Comparison of ENCODE assay signal across 13 mouse cellular contexts in genomic region chrX:8921813-8922607, GRCm38 (mm10). TPM values are rescaled to one million over a fixed set of nuclear protein-coding genes. Genes with fewer than 3 reads are reported as not detected.
A peak's percentile ranks its signal among the peaks of the same experiment; 100 is the strongest.
DNase-seq lines count a peak whose midpoint lies in the region; ATAC-seq and TF ChIP-seq lines count a peak whose summit lies in the region.
"Had no signal": no experiment of that assay in that cellular context is flagged by ENCODE, and none has a peak within 500 bp of the region (broad histone marks: within the 10 kb centered on the region; RNA-seq: fewer than 3 reads in every experiment).

No protein-coding gene starts in this region.

- TF ChIP-seq CTCF in brain, embryonic 14.5 days (IDR thresholded peaks at IDR 0.05; ENCODE audit: borderline replicate concordance, extremely low read depth, insufficient read depth, insufficient read length): peak; percentile 33; the same call in 1 of the 2 replicates

- H3K4me2 ChIP-seq in hindbrain, embryonic 13.5 days: no peak overlapping the region
- no peak overlapping the region for H3K4me2 ChIP-seq in hindbrain, embryonic 14.5 days (replicated peaks)
- no peak overlapping the region for H3K4me2 ChIP-seq in midbrain, embryonic 16.5 days (ENCODE audit: low read length)

- TF ChIP-seq POLR2A in brain, embryonic 14.5 days (IDR thresholded peaks at IDR 0.05; ENCODE audit: borderline replicate concordance, extremely low read depth, insufficient read depth, insufficient read length, poor library complexity, severe bottlenecking): no peak

- H3K9me3 ChIP-seq in hindbrain, embryonic 13.5 days: no peaks in the 10 kb centered on the region
- no peaks in the 10 kb centered on the region for H3K9me3 ChIP-seq in hindbrain, embryonic 14.5 days (ENCODE audit: control insufficient read depth, low read length)
- H3K9me3 ChIP-seq in midbrain, embryonic 16.5 days (replicated peaks; ENCODE audit: control insufficient read depth, low read length, poor library complexity, severe bottlenecking): 0 out of 2 replicates have a peak, but pooled peaks cover 3% of the 10 kb centered on the region
- no peaks in the 10 kb centered on the region for H3K9me3 ChIP-seq in limb, embryonic 10.5 days (replicated peaks)

- ATAC-seq in hindbrain, embryonic 13.5 days (ENCODE audit: low FRiP score): peak; percentile 55; the same call in 1 of the 2 replicates
- ATAC-seq in hindbrain, embryonic 14.5 days (ENCODE audit: low FRiP score): no peak
- ATAC-seq in midbrain, embryonic 16.5 days: peak; percentile 88; the same call in 1 of the 2 replicates
- ATAC-seq: activated CD4-positive, CD25-positive, alpha-beta regulatory T cell, adult 4 months had no signal

- no peaks in the 10 kb centered on the region for H3K27me3 ChIP-seq in hindbrain, embryonic 13.5 days
- H3K27me3 ChIP-seq in hindbrain, embryonic 14.5 days (ENCODE audit: control insufficient read depth, insufficient read depth, low read length): no peaks in the 10 kb centered on the region
- no peaks in the 10 kb centered on the region for H3K27me3 ChIP-seq in midbrain, embryonic 16.5 days (ENCODE audit: control insufficient read depth, insufficient read depth, low read depth, low read length)
- H3K27me3 ChIP-seq in limb, embryonic 10.5 days (ENCODE audit: low read depth, poor library complexity, severe bottlenecking): no peaks in the 10 kb centered on the region

- WGBS in hindbrain, embryonic 13.5 days: 54% methylated on average over 9 of the region's 9 CpGs
- 58% methylated on average over 9 of the region's 9 CpGs for WGBS in hindbrain, embryonic 14.5 days
- WGBS in midbrain, embryonic 16.5 days: 63% methylated on average over 9 of the region's 9 CpGs
- WGBS in limb, embryonic 10.5 days: 57% methylated on average over 9 of the region's 9 CpGs

- no peak overlapping the region for H3K27ac ChIP-seq in hindbrain, embryonic 13.5 days
- no peak overlapping the region for H3K27ac ChIP-seq in hindbrain, embryonic 14.5 days
- H3K27ac ChIP-seq in midbrain, embryonic 16.5 days (ENCODE audit: low read length): peak overlapping the region; percentile 50
- H3K27ac ChIP-seq in limb, embryonic 10.5 days: no peak overlapping the region

- no peak for DNase-seq in hindbrain, embryonic 14.5 days (ENCODE audit: low spot score)
- DNase-seq in ovary, postnatal 36 days (ENCODE audit: low spot score): peak; percentile 22
- DNase-seq in ovary, postnatal 10 days (ENCODE audit: low spot score): no peak
- no peak for DNase-seq in brain, embryonic 14.5 days (ENCODE audit: low read depth)
- no peak for DNase-seq in limb, embryonic 10.5 days (ENCODE audit: low spot score)
- DNase-seq in left cerebral cortex, adult 8-10 months (ENCODE audit: low spot score in 2 of 2): no peak

- H3K4me1 ChIP-seq in hindbrain, embryonic 13.5 days (replicated peaks): no peaks in the 10 kb centered on the region
- H3K4me1 ChIP-seq in hindbrain, embryonic 14.5 days (replicated peaks; ENCODE audit: control insufficient read depth, insufficient read depth, low read length): no peaks in the 10 kb centered on the region
- H3K4me1 ChIP-seq in midbrain, embryonic 16.5 days (ENCODE audit: control insufficient read depth, insufficient read depth, low read length): no peaks in the 10 kb centered on the region
- no peaks in the 10 kb centered on the region for H3K4me1 ChIP-seq in limb, embryonic 10.5 days

- H3K36me3 ChIP-seq in hindbrain, embryonic 13.5 days: no peaks in the 10 kb centered on the region
- no peaks in the 10 kb centered on the region for H3K36me3 ChIP-seq in hindbrain, embryonic 14.5 days (replicated peaks; ENCODE audit: control insufficient read depth, insufficient read depth)
- no peaks in the 10 kb centered on the region for H3K36me3 ChIP-seq in midbrain, embryonic 16.5 days (ENCODE audit: control insufficient read depth, insufficient read depth, low read length)
- no peaks in the 10 kb centered on the region for H3K36me3 ChIP-seq in limb, embryonic 10.5 days

- H3K9ac ChIP-seq in hindbrain, embryonic 13.5 days: no peak overlapping the region
- no peak overlapping the region for H3K9ac ChIP-seq in hindbrain, embryonic 14.5 days
- H3K9ac ChIP-seq in midbrain, embryonic 16.5 days (ENCODE audit: low read depth, low read length): no peak overlapping the region

- H3K4me3 ChIP-seq in hindbrain, embryonic 13.5 days: no peak overlapping the region
- no peak overlapping the region for H3K4me3 ChIP-seq in hindbrain, embryonic 14.5 days (replicated peaks; ENCODE audit: low read length)
- no peak overlapping the region for H3K4me3 ChIP-seq in midbrain, embryonic 16.5 days (ENCODE audit: low read depth, low read length)
- no peak overlapping the region for H3K4me3 ChIP-seq in limb, embryonic 10.5 days

RNA-seq across cellular contexts. Expression of gene B630019K06Rik, which starts 29.8 kb away (rescaled TPM):
- 19.4 and 20.4 TPM in 2 replicates for polyA plus RNA-seq in hindbrain, embryonic 13.5 days (2015; fragmentation: Nextera tagmentation; extraction: Ambion mirVana)
- polyA plus RNA-seq in hindbrain, embryonic 14.5 days (2014; fragmentation: Nextera tagmentation; extraction: Ambion mirVana): 39.1 and 40.7 TPM in 2 replicates
- 38.1 and 47.0 TPM in 2 replicates for polyA plus RNA-seq in brain, embryonic 14.5 days (2012; rRNA removed)
- 26.9 and 27.0 TPM in 2 replicates for polyA plus RNA-seq in midbrain, embryonic 16.5 days (2015; fragmentation: Nextera tagmentation; extraction: Ambion mirVana)
- 3.8 and 5.7 TPM in 2 replicates for polyA plus RNA-seq in limb, embryonic 10.5 days (2016; fragmentation: Nextera tagmentation; extraction: Ambion mirVana)
- total RNA-seq in left cerebral cortex, adult 8-10 months (2022): 10 to 100 TPM; 33.7 to 36.7 (median 35.3) TPM
- total RNA-seq: neutrophil, adult 5-6 weeks had no signal

RNA-seq across cellular contexts. Expression of gene Fthl17b, which starts 40.8 kb away (rescaled TPM):
- not detected in 2 replicates for polyA plus RNA-seq in hindbrain, embryonic 13.5 days (2015; fragmentation: Nextera tagmentation; extraction: Ambion mirVana)
- not detected in 2 replicates for polyA plus RNA-seq in hindbrain, embryonic 14.5 days (2014; fragmentation: Nextera tagmentation; extraction: Ambion mirVana)
- not detected in 2 replicates for polyA plus RNA-seq in brain, embryonic 14.5 days (2012; rRNA removed)
- polyA plus RNA-seq in midbrain, embryonic 16.5 days (2015; fragmentation: Nextera tagmentation; extraction: Ambion mirVana): not detected in 2 replicates
- polyA plus RNA-seq in limb, embryonic 10.5 days (2016; fragmentation: Nextera tagmentation; extraction: Ambion mirVana): not detected in 2 replicates
- total RNA-seq in left cerebral cortex, adult 8-10 months (2022): not detected
- total RNA-seq: neutrophil, adult 5-6 weeks had no signal
- polyA plus RNA-seq: activated CD4-positive, CD25-positive, alpha-beta regulatory T cell, adult 4 months; embryonic facial prominence, embryonic 11.5 days; gonadal fat pad, adult 2 months; liver, embryonic 16.5 days had no signal

RNA-seq across cellular contexts. Expression of gene Gm5751, which starts 48.0 kb away (rescaled TPM):
- not detected in 2 replicates for polyA plus RNA-seq in hindbrain, embryonic 13.5 days (2015; fragmentation: Nextera tagmentation; extraction: Ambion mirVana)
- not detected in 2 replicates for polyA plus RNA-seq in hindbrain, embryonic 14.5 days (2014; fragmentation: Nextera tagmentation; extraction: Ambion mirVana)
- polyA plus RNA-seq in brain, embryonic 14.5 days (2012; rRNA removed): not detected in 2 replicates
- polyA plus RNA-seq in midbrain, embryonic 16.5 days (2015; fragmentation: Nextera tagmentation; extraction: Ambion mirVana): not detected in 2 replicates
- not detected in 2 replicates for polyA plus RNA-seq in limb, embryonic 10.5 days (2016; fragmentation: Nextera tagmentation; extraction: Ambion mirVana)
- not detected for total RNA-seq in left cerebral cortex, adult 8-10 months (2022)
- total RNA-seq: neutrophil, adult 5-6 weeks had no signal
- polyA plus RNA-seq: activated CD4-positive, CD25-positive, alpha-beta regulatory T cell, adult 4 months; embryonic facial prominence, embryonic 11.5 days; gonadal fat pad, adult 2 months; liver, embryonic 16.5 days had no signal

RNA-seq across cellular contexts. Expression of gene Fthl17c, which starts 54.3 kb away (rescaled TPM):
- polyA plus RNA-seq in hindbrain, embryonic 13.5 days (2015; fragmentation: Nextera tagmentation; extraction: Ambion mirVana): not detected in 2 replicates
- not detected in 2 replicates for polyA plus RNA-seq in hindbrain, embryonic 14.5 days (2014; fragmentation: Nextera tagmentation; extraction: Ambion mirVana)
- polyA plus RNA-seq in brain, embryonic 14.5 days (2012; rRNA removed): not detected in 2 replicates
- polyA plus RNA-seq in midbrain, embryonic 16.5 days (2015; fragmentation: Nextera tagmentation; extraction: Ambion mirVana): not detected in 2 replicates
- not detected in 2 replicates for polyA plus RNA-seq in limb, embryonic 10.5 days (2016; fragmentation: Nextera tagmentation; extraction: Ambion mirVana)
- not detected for total RNA-seq in left cerebral cortex, adult 8-10 months (2022)
- total RNA-seq: neutrophil, adult 5-6 weeks had no signal
- polyA plus RNA-seq: activated CD4-positive, CD25-positive, alpha-beta regulatory T cell, adult 4 months; embryonic facial prominence, embryonic 11.5 days; gonadal fat pad, adult 2 months; liver, embryonic 16.5 days had no signal
